Mouse (Mus musculus): ENCODE data around the gene Gm14214. TPM values are rescaled to one million over a fixed set of nuclear protein-coding genes. Genes with fewer than 3 reads are reported as not detected.

Gene Gm14214
- polyA plus RNA-seq, 1 experiment from 2014 or later, result not detected

GRCm38 (mm10) chr2:154790656-154791483 lies 21.0 kb upstream of the Gm14214 start, which contains the start of the genes Raly and a:
Raly (plus strand) TSS chr2:154791096.
a (plus strand) TSS chr2:154791402.
- under 1% methylated on average over 81 of the region's 89 CpGs for WGBS
- peak within 1 kb of the TSS; percentile 95 for H3K9ac ChIP-seq
- no peaks in the 10 kb centered on the region for H3K9me3 ChIP-seq
- ATAC-seq (replicated peaks), result peak; percentile 96
- peak within 1 kb of the TSS; percentile 97 for H3K4me3 ChIP-seq
- H3K36me3 ChIP-seq (replicated peaks), result no peaks in the 10 kb centered on the region
- H3K4me1 ChIP-seq, result peaks cover 42% of the 10 kb centered on the region
- peak within 1 kb of the TSS; percentile 81 for H3K4me2 ChIP-seq
- H3K27ac ChIP-seq, result peak within 1 kb of the TSS; percentile 100
- no peaks in the 10 kb centered on the region for H3K27me3 ChIP-seq (replicated peaks)

- Histone ChIP-seq H3K4me3 (peak overlapping the region; percentile 97), H3K27ac (peak overlapping the region; percentile 100), H3K36me3 (replicated peaks) (no peaks in the 10 kb centered on the region), H3K4me1 (peaks cover 45% of the 10 kb centered on the region), H3K9ac (peak overlapping the region; percentile 40), H3K9me3 (no peaks in the 10 kb centered on the region), H3K4me2 (peak overlapping the region; percentile 81), H3K27me3 (replicated peaks) (no peaks in the 10 kb centered on the region)
- 3% methylated on average over 14 of the region's 14 CpGs for WGBS
- ATAC-seq (replicated peaks), result no peak
These were observed 20.3 kb upstream of the Gm14214 start for GRCm38 (mm10) chr2:154789977-154790655.

- no peak overlapping the region for H3K9ac ChIP-seq
- ATAC-seq (replicated peaks), result no peak
- no peaks in the 10 kb centered on the region for H3K36me3 ChIP-seq (replicated peaks)
- H3K27ac ChIP-seq, result 0 out of 2 replicates have a peak overlapping the region, but pooled peaks have one; percentile 100
- no peak overlapping the region for H3K4me2 ChIP-seq
- no peaks in the 10 kb centered on the region for H3K9me3 ChIP-seq
- no peaks in the 10 kb centered on the region for H3K27me3 ChIP-seq (replicated peaks)
- 67% methylated on average over 6 of the region's 6 CpGs for WGBS
- H3K4me3 ChIP-seq, result no peak overlapping the region
- peaks cover 45% of the 10 kb centered on the region for H3K4me1 ChIP-seq
These were observed 19.6 kb upstream of the Gm14214 start for GRCm38 (mm10) chr2:154789381-154789780.

- Histone ChIP-seq H3K9me3 (no peaks in the 10 kb centered on the region), H3K4me3 (no peak overlapping the region), H3K4me1 (peaks cover 37% of the 10 kb centered on the region), H3K27me3 (replicated peaks) (no peaks in the 10 kb centered on the region), H3K9ac (no peak overlapping the region), H3K36me3 (replicated peaks) (no peaks in the 10 kb centered on the region), H3K4me2 (no peak overlapping the region), H3K27ac (no peak overlapping the region)
- WGBS, result 80% methylated on average over 11 of the region's 11 CpGs
- no peak for ATAC-seq (replicated peaks)
These were observed 16.9 kb upstream of the Gm14214 start for GRCm38 (mm10) chr2:154786776-154787175.

- no peaks in the 10 kb centered on the region for H3K36me3 ChIP-seq (replicated peaks)
- no peak overlapping the region for H3K27ac ChIP-seq
- H3K9me3 ChIP-seq, result no peaks in the 10 kb centered on the region
- H3K4me1 ChIP-seq, result peaks cover 37% of the 10 kb centered on the region
- 42% methylated on average over 3 of the region's 3 CpGs for WGBS
- no peak overlapping the region for H3K4me3 ChIP-seq
- no peaks in the 10 kb centered on the region for H3K27me3 ChIP-seq (replicated peaks)
- no peak overlapping the region for H3K9ac ChIP-seq
- no peak for ATAC-seq (replicated peaks)
- no peak overlapping the region for H3K4me2 ChIP-seq
These were observed 16.4 kb upstream of the Gm14214 start for GRCm38 (mm10) chr2:154786187-154786586.

GRCm38 (mm10) chr2:154785284-154785683 lies 15.5 kb upstream of the Gm14214 start:
- Histone ChIP-seq H3K27me3 (replicated peaks) (no peaks in the 10 kb centered on the region), H3K36me3 (replicated peaks) (no peaks in the 10 kb centered on the region), H3K4me1 (peaks cover 37% of the 10 kb centered on the region), H3K4me2 (no peak overlapping the region), H3K27ac (peak overlapping the region; percentile 52; the same call in 1 of the 2 replicates), H3K9ac (no peak overlapping the region), H3K4me3 (no peak overlapping the region), H3K9me3 (no peaks in the 10 kb centered on the region)
- peak; percentile 59 for ATAC-seq (replicated peaks)
- WGBS, result 62% methylated on average over 3 of the region's 3 CpGs

GRCm38 (mm10) chr2:154782856-154783650 lies 13.2 kb upstream of the Gm14214 start:
- Histone ChIP-seq H3K9ac (no peak overlapping the region), H3K9me3 (no peaks in the 10 kb centered on the region), H3K27ac (no peak overlapping the region), H3K4me3 (no peak overlapping the region), H3K4me1 (peaks cover 30% of the 10 kb centered on the region), H3K27me3 (replicated peaks) (no peaks in the 10 kb centered on the region), H3K36me3 (replicated peaks) (no peaks in the 10 kb centered on the region), H3K4me2 (no peak overlapping the region)
- 72% methylated on average over 17 of the region's 17 CpGs for WGBS
- ATAC-seq (replicated peaks), result no peak

GRCm38 (mm10) chr2:154782361-154782760 lies 12.5 kb upstream of the Gm14214 start:
- no peak for ATAC-seq (replicated peaks)
- Histone ChIP-seq H3K27ac (no peak overlapping the region), H3K9me3 (no peaks in the 10 kb centered on the region), H3K9ac (no peak overlapping the region), H3K4me3 (no peak overlapping the region), H3K36me3 (replicated peaks) (no peaks in the 10 kb centered on the region), H3K4me2 (no peak overlapping the region), H3K27me3 (replicated peaks) (no peaks in the 10 kb centered on the region), H3K4me1 (peaks cover 30% of the 10 kb centered on the region)
- WGBS, result 70% methylated on average over 4 of the region's 4 CpGs

GRCm38 (mm10) chr2:154779648-154780047 lies 9.8 kb upstream of the Gm14214 start:
- no peak for ATAC-seq (replicated peaks)
- WGBS, result 48% methylated on average over 3 of the region's 3 CpGs
- no peaks in the 10 kb centered on the region for H3K36me3 ChIP-seq (replicated peaks)
- H3K4me3 ChIP-seq, result no peak overlapping the region
- H3K27me3 ChIP-seq (replicated peaks), result no peaks in the 10 kb centered on the region
- no peak overlapping the region for H3K27ac ChIP-seq
- H3K9ac ChIP-seq, result no peak overlapping the region
- peaks cover 17% of the 10 kb centered on the region; the same call in 1 of the 2 replicates for H3K4me1 ChIP-seq
- no peak overlapping the region for H3K4me2 ChIP-seq
- no peaks in the 10 kb centered on the region for H3K9me3 ChIP-seq

- Histone ChIP-seq H3K27ac (no peak overlapping the region), H3K4me1 (no peaks in the 10 kb centered on the region), H3K4me3 (no peak overlapping the region), H3K27me3 (replicated peaks) (no peaks in the 10 kb centered on the region), H3K9me3 (no peaks in the 10 kb centered on the region), H3K4me2 (no peak overlapping the region), H3K36me3 (replicated peaks) (no peaks in the 10 kb centered on the region), H3K9ac (no peak overlapping the region)
- 73% methylated on average over 7 of the region's 7 CpGs for WGBS
- ATAC-seq (replicated peaks), result no peak
These were observed 6.7 kb upstream of the Gm14214 start for GRCm38 (mm10) chr2:154776496-154776895.

GRCm38 (mm10) chr2:154774032-154774431 lies 4.2 kb upstream of the Gm14214 start:
- no peak for ATAC-seq (replicated peaks)

GRCm38 (mm10) chr2:154771604-154772003 lies 1.8 kb upstream of the Gm14214 start:
- H3K4me3 ChIP-seq, result no peak overlapping the region
- H3K36me3 ChIP-seq (replicated peaks), result no peaks in the 10 kb centered on the region
- no peaks in the 10 kb centered on the region for H3K4me1 ChIP-seq
- H3K27me3 ChIP-seq (replicated peaks), result no peaks in the 10 kb centered on the region
- no peak overlapping the region for H3K4me2 ChIP-seq
- WGBS, result 73% methylated on average over 8 of the region's 8 CpGs
- no peak overlapping the region for H3K9ac ChIP-seq
- H3K9me3 ChIP-seq, result no peaks in the 10 kb centered on the region
- H3K27ac ChIP-seq, result no peak overlapping the region
- no peak for ATAC-seq (replicated peaks)

More at GRCm38 (mm10) chr2:154774032-154774431, 4.2 kb upstream of the Gm14214 start:
- no peaks in the 10 kb centered on the region for H3K4me1 ChIP-seq
- no peak overlapping the region for H3K4me2 ChIP-seq
- no peaks in the 10 kb centered on the region for H3K27me3 ChIP-seq (replicated peaks)
- WGBS, result 93% methylated on average over 1 of the region's 1 CpGs
- H3K4me3 ChIP-seq, result no peak overlapping the region
- no peak overlapping the region for H3K9ac ChIP-seq
- H3K36me3 ChIP-seq (replicated peaks), result no peaks in the 10 kb centered on the region
- no peaks in the 10 kb centered on the region for H3K9me3 ChIP-seq
- H3K27ac ChIP-seq, result no peak overlapping the region
